Mouse (Mus musculus): Measurements from ENCODE around the gene Pparg. TPM values are rescaled to one million over a fixed set of nuclear protein-coding genes. Genes with fewer than 3 reads are reported as not detected.

Gene Pparg
- 3.0 and 3.4 TPM in 2 replicates for polyA plus RNA-seq (2015; fragmentation: Nextera tagmentation; extraction: Ambion mirVana)

GRCm38 (mm10) chr6:115360776-115361605, at the start of gene Pparg:
TSS of gene Pparg (plus strand) at chr6:115360951.

Other genes with a start within 250 kb of the Pparg start
- 0.41 and 0.67 TPM in 2 replicates for gene Syn2, start 226.0 kb upstream of the Pparg start, polyA plus RNA-seq (2015; fragmentation: Nextera tagmentation; extraction: Ambion mirVana)
- not detected in 2 replicates for gene Gm17482, start 133.6 kb upstream of the Pparg start, polyA plus RNA-seq (2015; fragmentation: Nextera tagmentation; extraction: Ambion mirVana)
- gene Timp4, start 108.7 kb upstream of the Pparg start, polyA plus RNA-seq (2015; fragmentation: Nextera tagmentation; extraction: Ambion mirVana), result 0.06 and 0.10 TPM in 2 replicates
- 11.1 and 12.9 TPM in 2 replicates for gene Tsen2, start 183.7 kb downstream of the Pparg start, polyA plus RNA-seq (2015; fragmentation: Nextera tagmentation; extraction: Ambion mirVana)
- 0.05 TPM in 1 of 2 replicates, not detected in the other for gene Mkrn2os, start 231.6 kb downstream of the Pparg start, polyA plus RNA-seq (2015; fragmentation: Nextera tagmentation; extraction: Ambion mirVana)
- gene Mkrn2, start 241.0 kb downstream of the Pparg start, polyA plus RNA-seq (2015; fragmentation: Nextera tagmentation; extraction: Ambion mirVana), result 12.3 and 13.0 TPM in 2 replicates